Mouse (Mus musculus) midbrain, embryonic 16.5 days (tissue): ENCODE results near the gene 1500015O10Rik. TPM values are rescaled to one million over a fixed set of nuclear protein-coding genes. Genes with fewer than 3 reads are reported as not detected.

ENCODE experiments used
- ATAC-seq: fragments of 200-750 bp; cut with Nextera tagmentation; 2 replicates; pipeline ENCODE4 v1.8.0; 2017; ENCODE audit warnings: moderate TSS enrichment
- H3K27ac ChIP-seq: fragments of 300-500 bp; sonication (generic); 2 replicates; pipeline ENCODE4 v1.5.1; 2014; ENCODE audit warnings: mild to moderate bottlenecking, low read length, mixed read lengths
- H3K27me3 ChIP-seq: fragments of 300-500 bp; sonication (generic); 2 replicates; pipeline ENCODE4 v1.6.1; 2014; ENCODE audit warnings: low read depth, low read length, mixed read lengths; ENCODE audit not compliant: control insufficient read depth, insufficient read depth
- H3K36me3 ChIP-seq: fragments of 300-500 bp; sonication (generic); 2 replicates; pipeline ENCODE4 v1.6.1; 2014; ENCODE audit warnings: mild to moderate bottlenecking, low read length, moderate library complexity, mixed read lengths; ENCODE audit not compliant: control insufficient read depth, insufficient read depth
- H3K4me1 ChIP-seq: fragments of 300-500 bp; sonication (generic); 2 replicates; pipeline ENCODE4 v1.6.1; 2014; ENCODE audit warnings: mild to moderate bottlenecking, low read length, mixed read lengths; ENCODE audit not compliant: control insufficient read depth, insufficient read depth
- H3K4me2 ChIP-seq: fragments of 300-500 bp; sonication (generic); 2 replicates; pipeline ENCODE4 v1.6.1; 2014; ENCODE audit warnings: mild to moderate bottlenecking, low read length, mixed read lengths
- H3K4me3 ChIP-seq: fragments of 300-500 bp; sonication (generic); 2 replicates; pipeline ENCODE4 v1.5.1; 2014; ENCODE audit warnings: low read depth, mild to moderate bottlenecking, low read length, moderate library complexity, mixed read lengths
- H3K9ac ChIP-seq: fragments of 300-500 bp; sonication (generic); 2 replicates; pipeline ENCODE4 v1.6.1; 2014; ENCODE audit warnings: low read depth, low read length, mixed read lengths
- H3K9me3 ChIP-seq: fragments of 300-500 bp; sonication (generic); replicated peaks from 2 replicates; pipeline ENCODE4 v1.6.1; 2014; ENCODE audit warnings: mild to moderate bottlenecking, low read length, mixed read lengths; ENCODE audit not compliant: control insufficient read depth, poor library complexity, severe bottlenecking
- WGBS: fragments of 180-500 bp; shearing (Covaris S2); extraction: QIAGEN DNeasy Blood & Tissue Kit; methylation state at CpG from one replicate; pipeline ENCODE4 v1.1.7; 2014; 5-methylcytosine and 5-hydroxymethylcytosine counted together
- polyA plus RNA-seq: library from polyadenylated mRNA; unstranded; fragments of >200 nt; fragmentation: Nextera tagmentation; extraction: Ambion mirVana; gene quantifications from 2 replicates; pipeline ENCODE4 v1.2.1, GENCODE M21; 2015

Gene 1500015O10Rik
- polyA plus RNA-seq: 18.9 and 19.0 TPM in 2 replicates

- Histone ChIP-seq H3K9ac (no peak within 1 kb of the TSS), H3K27me3 (no peaks in the 10 kb centered on the region), H3K9me3 (no peaks in the 10 kb centered on the region), H3K36me3 (no peaks in the 10 kb centered on the region), H3K4me2 (no peak within 1 kb of the TSS), H3K4me1 (0 out of 2 replicates have a peak, but pooled peaks cover 2% of the 10 kb centered on the region), H3K4me3 (no peak within 1 kb of the TSS), H3K27ac (no peak within 1 kb of the TSS)
- 57% methylated on average over 13 of the region's 16 CpGs for WGBS
- peak; percentile 92 for ATAC-seq
Measured at GRCm38 (mm10) chr1:43730491-43730924, at the start of gene 1500015O10Rik. TSS of gene 1500015O10Rik (plus strand) at chr1:43730602.

- no peaks in the 10 kb centered on the region for H3K4me1 ChIP-seq
- 92% methylated on average over 13 of the region's 13 CpGs for WGBS
- no peak overlapping the region for H3K9ac ChIP-seq
- no peak overlapping the region for H3K4me3 ChIP-seq
- H3K27me3 ChIP-seq: no peaks in the 10 kb centered on the region
- H3K4me2 ChIP-seq: no peak overlapping the region
- ATAC-seq: no peak
- H3K36me3 ChIP-seq: no peaks in the 10 kb centered on the region
- no peak overlapping the region for H3K27ac ChIP-seq
- peaks cover 4% of the 10 kb centered on the region for H3K9me3 ChIP-seq
Measured at GRCm38 (mm10) chr1:43689983-43690382, 40.4 kb upstream of the 1500015O10Rik start.

- Histone ChIP-seq H3K27me3 (no peaks in the 10 kb centered on the region), H3K36me3 (no peaks in the 10 kb centered on the region), H3K4me2 (no peak overlapping the region), H3K9ac (no peak overlapping the region), H3K4me3 (no peak overlapping the region), H3K9me3 (peaks cover 4% of the 10 kb centered on the region), H3K27ac (no peak overlapping the region), H3K4me1 (no peaks in the 10 kb centered on the region)
- 95% methylated on average over 15 of the region's 15 CpGs for WGBS
- ATAC-seq: no peak
Measured at GRCm38 (mm10) chr1:43690507-43690906, 39.9 kb upstream of the 1500015O10Rik start.

DNA sequence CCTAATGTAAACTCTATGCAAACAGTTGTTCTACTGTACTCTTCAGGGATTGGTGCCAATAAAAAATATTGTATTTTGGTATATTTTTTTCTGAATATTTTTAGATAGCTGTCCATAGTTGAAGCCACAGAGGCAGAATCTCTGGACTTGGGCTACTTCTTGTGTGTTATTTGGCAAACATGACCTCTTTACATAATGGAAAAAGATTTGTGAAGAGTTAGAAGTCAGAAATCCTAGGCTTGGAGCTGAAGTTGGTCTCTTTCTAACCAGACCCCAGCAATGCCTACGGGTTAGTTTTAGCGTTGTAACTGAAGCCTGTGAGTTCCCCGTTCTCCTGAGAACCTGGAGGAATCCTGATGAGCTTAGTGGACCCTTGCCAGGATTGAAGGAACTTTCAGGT, 36.3 kb upstream of the 1500015O10Rik start:
- ATAC-seq: no peak
- Histone ChIP-seq H3K36me3 (no peaks in the 10 kb centered on the region), H3K27ac (no peak overlapping the region), H3K27me3 (no peaks in the 10 kb centered on the region), H3K4me1 (peaks cover 6% of the 10 kb centered on the region), H3K4me2 (no peak overlapping the region), H3K9me3 (peaks cover 3% of the 10 kb centered on the region; the same call in 1 of the 2 replicates), H3K4me3 (no peak overlapping the region), H3K9ac (no peak overlapping the region)
- WGBS: 72% methylated on average over 3 of the region's 3 CpGs

- WGBS: 37% methylated on average over 6 of the region's 6 CpGs
- peak; percentile 91 for ATAC-seq
- Histone ChIP-seq H3K27ac (no peak overlapping the region), H3K4me1 (peaks cover 6% of the 10 kb centered on the region), H3K4me3 (no peak overlapping the region), H3K4me2 (no peak overlapping the region), H3K27me3 (no peaks in the 10 kb centered on the region), H3K9ac (no peak overlapping the region), H3K9me3 (peaks cover 3% of the 10 kb centered on the region; the same call in 1 of the 2 replicates), H3K36me3 (no peaks in the 10 kb centered on the region)
Measured at GRCm38 (mm10) chr1:43694851-43695545, 35.4 kb upstream of the 1500015O10Rik start.

DNA sequence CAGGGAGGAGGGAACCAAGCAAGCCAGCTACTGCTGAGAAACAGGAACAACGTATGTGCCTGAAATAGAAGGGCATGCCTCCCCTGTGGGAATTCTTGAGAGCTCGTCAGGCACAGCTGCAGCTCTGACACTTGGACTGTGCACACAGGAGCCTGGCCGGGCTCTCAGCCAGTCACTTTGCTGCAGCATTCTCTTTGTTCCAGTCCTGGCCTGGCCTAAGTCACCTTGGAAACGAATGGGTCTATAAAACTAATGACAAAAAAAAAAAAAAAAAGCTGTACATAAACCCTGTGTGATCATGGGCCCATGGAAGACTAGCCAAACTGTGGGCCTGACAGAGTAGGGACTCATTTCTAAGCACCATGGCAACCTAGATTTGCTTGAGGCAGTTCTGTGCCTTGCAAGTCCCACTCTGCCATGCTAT, 31.8 kb upstream of the 1500015O10Rik start:
- WGBS: 4% methylated on average over 4 of the region's 4 CpGs
- 0 out of 2 replicates have a peak overlapping the region, but pooled peaks have one; percentile 23 for H3K27ac ChIP-seq
- H3K36me3 ChIP-seq: no peaks in the 10 kb centered on the region

DNA sequence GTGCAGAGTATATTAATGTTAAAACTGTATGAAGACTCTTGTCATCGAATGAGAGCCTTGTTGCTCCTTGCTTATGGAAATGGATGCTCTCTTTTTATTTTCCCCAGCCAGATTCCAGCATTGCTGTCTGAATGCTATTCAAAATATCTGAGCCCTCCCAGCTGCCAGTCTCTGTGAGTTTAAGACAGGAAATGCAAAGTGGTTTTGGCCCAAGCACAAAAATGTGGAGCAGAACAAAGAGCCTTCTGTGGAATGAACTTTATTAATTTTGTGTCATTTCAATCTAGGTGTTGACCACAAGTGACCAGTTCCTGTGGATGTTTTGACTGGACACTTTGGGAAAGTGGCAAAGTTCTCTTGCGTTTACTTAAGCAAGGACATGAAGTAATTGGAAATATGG, 15.6 kb upstream of the 1500015O10Rik start:
- Histone ChIP-seq H3K36me3 (no peaks in the 10 kb centered on the region), H3K4me2 (no peak overlapping the region), H3K4me1 (no peaks in the 10 kb centered on the region), H3K4me3 (no peak overlapping the region), H3K9ac (no peak overlapping the region), H3K9me3 (no peaks in the 10 kb centered on the region), H3K27ac (no peak overlapping the region), H3K27me3 (no peaks in the 10 kb centered on the region)
- 85% methylated on average over 2 of the region's 2 CpGs for WGBS
- ATAC-seq: no peak

More for the DNA sequence above, 31.8 kb upstream of the 1500015O10Rik start:
- Histone ChIP-seq H3K4me2 (no peak overlapping the region), H3K4me3 (no peak overlapping the region), H3K9ac (no peak overlapping the region), H3K9me3 (peaks cover 3% of the 10 kb centered on the region; the same call in 1 of the 2 replicates), H3K27me3 (no peaks in the 10 kb centered on the region), H3K4me1 (peaks cover 6% of the 10 kb centered on the region)
- ATAC-seq: peak; percentile 92

DNA sequence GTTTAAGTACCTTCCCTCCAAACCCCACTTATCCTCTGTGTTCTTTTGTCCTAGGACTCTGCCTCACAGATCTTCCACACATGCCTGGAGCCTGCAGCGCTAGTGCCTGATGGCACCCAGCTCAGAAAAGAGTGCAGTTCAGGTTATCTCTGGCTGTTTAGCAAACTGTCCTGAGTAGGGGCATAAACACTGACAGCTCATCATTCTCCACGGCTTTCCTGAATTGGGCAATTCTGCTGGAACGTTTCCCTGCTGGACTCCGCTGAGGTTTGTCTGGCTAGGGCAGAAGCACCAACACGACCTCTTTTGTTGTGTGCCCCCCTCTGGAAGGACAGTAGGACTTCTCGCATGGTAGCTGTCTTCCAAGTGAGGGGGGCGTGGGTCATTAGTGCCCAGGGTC, 12.4 kb upstream of the 1500015O10Rik start:
- Histone ChIP-seq H3K9ac (no peak overlapping the region), H3K36me3 (no peaks in the 10 kb centered on the region), H3K9me3 (no peaks in the 10 kb centered on the region), H3K4me2 (no peak overlapping the region), H3K27ac (no peak overlapping the region), H3K4me1 (no peaks in the 10 kb centered on the region), H3K4me3 (no peak overlapping the region), H3K27me3 (no peaks in the 10 kb centered on the region)
- no peak for ATAC-seq
- 74% methylated on average over 7 of the region's 7 CpGs for WGBS

DNA sequence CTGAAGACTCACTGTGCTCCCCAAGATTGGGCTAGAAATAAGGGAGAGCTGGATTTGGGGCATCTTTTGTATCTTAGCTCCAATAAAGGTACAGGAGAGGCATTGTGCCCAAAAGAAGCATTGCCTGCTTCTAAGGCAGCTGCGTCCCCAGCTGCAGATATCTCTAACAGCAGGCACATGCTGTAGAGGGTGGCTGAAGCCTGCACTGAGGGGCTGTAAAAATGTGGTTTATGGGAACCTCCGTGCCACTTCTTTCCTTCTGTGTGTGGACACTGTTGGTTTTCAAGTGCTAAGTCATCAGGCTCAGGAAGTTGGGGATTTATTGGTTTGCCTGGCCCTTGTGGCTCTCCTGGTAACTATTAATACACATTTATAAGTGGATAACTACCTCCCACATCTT, 11.6 kb upstream of the 1500015O10Rik start:
- H3K4me1 ChIP-seq: no peaks in the 10 kb centered on the region
- no peaks in the 10 kb centered on the region for H3K9me3 ChIP-seq
- H3K27ac ChIP-seq: no peak overlapping the region
- H3K4me3 ChIP-seq: no peak overlapping the region
- no peak overlapping the region for H3K9ac ChIP-seq
- WGBS: 80% methylated on average over 2 of the region's 2 CpGs
- no peaks in the 10 kb centered on the region for H3K27me3 ChIP-seq
- no peak overlapping the region for H3K4me2 ChIP-seq
- no peak for ATAC-seq
- no peaks in the 10 kb centered on the region for H3K36me3 ChIP-seq
